Mouse (Mus musculus) kidney, postnatal 25 days (tissue): ENCODE data around the gene Ces2e.
"Not testable (repeated sequence)": the region's sequence is repeated elsewhere in the genome, so short reads cannot be mapped to it uniquely, and the experiment has no call there.

Experiments used
- DNase-seq, 2 experiments: peaks; one replicate each; pipeline ENCODE4 v3.0.0; 2021; ENCODE audit warnings: mixed read lengths in 2 of 2

The Ces2e gene

DNA sequence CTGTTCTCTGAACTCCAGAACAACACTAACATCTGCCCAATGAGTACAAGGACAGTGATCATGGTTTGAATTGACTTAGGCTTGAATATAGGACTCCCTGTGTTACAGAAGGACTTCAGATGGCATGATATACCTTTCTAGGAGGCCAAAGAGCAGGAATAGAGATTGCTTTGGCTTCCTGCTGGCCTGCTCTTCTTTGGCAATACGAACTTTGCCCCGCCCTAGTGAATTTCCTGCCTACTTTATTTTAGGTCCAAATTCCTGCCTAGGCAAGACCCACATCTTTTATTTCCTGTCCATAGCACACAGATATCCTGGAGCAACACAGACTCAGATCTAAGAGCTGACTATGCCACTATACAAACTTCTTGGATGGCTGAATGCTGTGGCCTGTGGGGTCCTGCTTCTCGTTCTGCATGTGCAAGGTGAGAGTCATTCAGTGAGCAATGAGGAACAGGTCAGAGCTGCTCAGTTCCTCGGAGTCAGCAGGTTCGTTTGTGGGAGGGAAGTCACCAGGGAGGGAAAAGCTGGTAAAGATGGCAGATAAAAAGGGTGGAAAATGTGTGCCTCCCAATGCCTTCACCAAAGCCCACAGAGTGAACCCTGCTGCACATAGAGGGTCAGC lies at the start of gene Ces2e:
Gene Ces2e (plus strand): TSS at position 289 of the 625 bp plus-strand sequence.
- peak; percentile 55 to 56 for DNase-seq

DNA sequence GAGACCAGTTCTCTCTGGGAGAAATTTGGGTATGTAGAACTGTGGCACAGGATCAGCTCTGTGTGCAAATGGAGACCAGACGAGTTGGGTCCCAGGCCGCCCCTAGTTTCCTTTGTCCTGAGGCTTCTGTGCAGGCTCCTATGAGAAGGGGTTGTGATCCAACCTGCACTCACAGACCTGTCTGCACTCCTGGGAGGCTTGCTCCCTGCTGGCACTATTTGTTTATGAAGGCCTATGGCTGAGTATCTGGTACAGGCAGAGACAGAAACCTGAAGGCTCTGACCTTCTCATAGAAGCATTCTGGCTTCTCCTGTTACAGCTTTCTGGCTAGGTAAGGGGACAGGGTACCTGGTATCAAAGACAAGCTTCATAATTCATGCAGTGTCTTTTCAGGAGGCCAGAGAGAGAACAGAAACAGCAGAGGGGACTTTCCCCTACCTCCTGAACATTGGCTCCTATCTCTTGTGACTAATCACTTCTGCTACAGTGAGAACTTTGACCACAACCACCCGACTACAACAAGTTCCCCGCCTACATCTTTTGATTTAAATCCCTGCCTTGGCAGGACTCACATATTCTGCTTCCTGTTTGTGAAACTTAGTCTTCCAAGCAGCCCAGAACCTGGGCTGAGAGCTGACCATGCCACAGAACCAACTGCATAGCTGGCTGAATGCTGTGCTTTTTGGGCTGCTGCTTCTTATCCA lies 39.7 kb upstream of the Ces2e start:
- not testable (repeated sequence) for DNase-seq

- no peak for DNase-seq
These were observed 24.3 kb upstream of the Ces2e start for GRCm38 (mm10) chr8:104901746-104902145.

DNA sequence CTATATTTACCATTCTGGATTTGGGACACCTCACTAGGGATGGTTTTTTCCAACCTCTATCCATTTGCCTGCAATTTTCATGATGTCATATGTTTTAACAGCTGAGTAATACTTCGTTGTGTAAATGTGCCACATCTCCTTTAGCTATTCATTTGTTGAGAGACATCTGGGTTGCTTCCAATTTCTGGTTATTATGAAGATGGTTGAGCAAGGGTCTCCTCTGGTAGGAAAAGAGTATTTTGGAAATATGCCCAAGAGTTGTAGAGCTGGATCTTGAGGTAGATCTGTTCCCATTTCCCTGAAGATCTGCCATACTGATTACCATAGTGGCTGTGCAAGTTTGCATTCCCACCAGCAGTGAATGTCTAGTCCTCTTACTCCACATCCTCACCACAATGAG lies 18.9 kb upstream of the Ces2e start:
- DNase-seq, result no peak

DNA sequence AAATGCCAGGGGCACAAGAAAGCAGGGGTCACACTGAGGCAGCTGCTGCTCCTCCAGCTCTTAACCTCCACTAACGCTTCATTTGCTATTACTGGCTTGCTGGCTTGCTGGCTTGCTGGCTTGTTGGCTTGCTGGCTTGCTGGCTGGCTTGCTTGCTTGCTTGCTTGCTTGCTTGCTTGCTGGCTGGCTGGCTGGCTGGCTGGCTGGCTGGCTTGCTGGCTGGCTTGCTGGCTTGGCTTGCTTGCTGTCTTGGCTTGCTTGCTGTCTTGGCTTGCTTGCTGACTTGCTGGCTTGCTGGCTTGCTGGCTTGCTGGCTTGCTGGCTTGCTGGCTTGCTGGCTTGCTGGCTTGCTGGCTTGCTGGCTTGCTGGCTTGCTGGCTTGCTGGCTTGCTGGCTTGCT lies 17.0 kb upstream of the Ces2e start:
- peak; percentile 47 to 60 for DNase-seq

DNA sequence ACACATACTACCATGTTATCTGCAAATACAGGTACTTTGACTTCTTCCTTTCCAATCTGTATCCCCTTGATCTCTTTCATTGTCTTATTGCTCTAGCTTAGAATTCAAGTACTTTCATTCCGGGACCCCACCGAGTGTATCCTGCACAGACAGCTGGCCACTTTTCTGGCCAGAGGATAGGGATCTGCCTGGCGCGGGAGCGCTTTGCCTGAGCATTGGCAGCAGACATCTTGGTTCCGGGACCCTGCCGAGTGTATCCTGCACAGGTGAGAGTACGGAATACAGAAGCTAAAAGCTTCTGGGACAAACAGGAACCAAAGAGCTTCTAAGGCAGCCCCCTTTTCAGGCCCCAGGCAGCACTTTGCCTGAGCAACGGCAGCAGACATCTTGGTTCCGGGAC lies 16.4 kb upstream of the Ces2e start:
- not testable (repeated sequence) for DNase-seq

DNA sequence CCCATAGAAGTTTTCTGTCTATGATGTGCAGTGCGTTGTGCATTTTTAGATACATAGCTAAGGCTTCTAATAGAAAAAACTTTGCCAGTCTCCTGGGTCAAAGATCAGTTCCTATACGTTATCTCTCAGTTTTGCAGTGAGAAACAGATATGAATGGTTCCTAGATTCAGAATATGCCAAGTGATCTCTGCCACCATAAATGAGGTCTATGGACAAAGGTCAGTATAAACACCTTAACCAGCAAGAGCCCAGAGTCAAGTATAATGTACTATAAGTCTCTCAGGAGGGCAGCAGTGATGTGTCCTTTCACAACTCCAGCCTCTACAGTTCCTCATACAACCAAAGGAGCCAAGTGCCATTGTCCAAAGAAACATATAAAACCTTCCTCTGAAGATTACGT lies 1.2 kb downstream of the Ces2e start:
- DNase-seq, result no peak

GRCm38 (mm10) chr8:104944665-104945064 lies 18.6 kb downstream of the Ces2e start:
- no peak for DNase-seq

- no peak for DNase-seq
These were observed 21.0 kb downstream of the Ces2e start, which contains the start of gene Ces2f for GRCm38 (mm10) chr8:104947056-104947455. Gene Ces2f (plus strand): TSS chr8:104947356.

- DNase-seq, result peak; percentile 19 to 68
These were observed 23.0 kb downstream of the Ces2e start for GRCm38 (mm10) chr8:104949031-104949430.

DNA sequence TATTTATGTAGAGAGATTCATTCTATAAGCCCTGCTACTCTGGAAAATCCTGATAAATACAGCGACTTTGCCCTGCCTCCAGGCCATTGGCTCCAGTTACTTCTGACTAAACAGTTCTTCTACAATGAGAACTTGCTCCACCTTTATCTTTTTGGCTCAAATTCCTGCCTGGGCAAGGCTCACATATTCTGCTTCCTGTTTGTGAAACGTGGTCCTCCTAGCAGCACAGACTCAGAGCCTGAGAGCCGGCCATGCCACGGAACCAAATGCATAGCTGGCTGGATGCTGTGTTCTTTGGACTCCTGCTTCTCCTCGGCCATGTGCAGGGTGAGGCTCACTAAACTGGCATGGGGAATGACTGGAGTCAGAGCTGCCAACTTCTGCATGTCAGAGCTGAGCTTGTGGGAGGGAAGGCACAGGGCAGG lies 35.5 kb downstream of the Ces2e start, which contains the start of gene Ces2g:
Gene Ces2g (plus strand): TSS at position 182 of the 425 bp plus-strand sequence.
- peak; percentile 27 to 54 for DNase-seq

- no peak for DNase-seq
These were observed 36.3 kb downstream of the Ces2e start for GRCm38 (mm10) chr8:104962229-104962901.

DNA sequence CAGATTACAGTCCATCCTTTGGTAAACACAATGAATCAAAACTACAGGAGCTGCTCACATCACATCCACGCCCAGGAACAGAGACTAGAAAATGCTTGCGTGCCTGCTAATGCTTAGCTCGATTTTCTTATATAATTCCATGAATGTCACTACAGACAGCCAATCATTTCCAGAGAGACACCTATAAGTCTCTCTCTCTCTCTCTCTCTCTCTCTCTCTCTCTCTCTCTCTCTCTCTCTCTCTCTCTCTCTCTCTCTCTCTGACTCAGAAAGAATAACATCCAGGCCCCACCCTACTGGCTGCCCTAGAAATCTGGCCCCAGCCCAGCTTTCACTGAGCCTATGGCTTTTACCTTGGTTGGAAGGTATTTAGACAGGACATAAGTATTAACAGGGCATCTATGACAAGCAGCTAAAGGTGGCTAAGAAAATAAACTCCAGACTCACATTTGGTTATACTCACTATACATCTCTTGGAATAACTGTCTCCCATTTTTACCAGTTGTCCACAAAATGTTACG lies 37.4 kb downstream of the Ces2e start:
- DNase-seq, result no peak

DNA sequence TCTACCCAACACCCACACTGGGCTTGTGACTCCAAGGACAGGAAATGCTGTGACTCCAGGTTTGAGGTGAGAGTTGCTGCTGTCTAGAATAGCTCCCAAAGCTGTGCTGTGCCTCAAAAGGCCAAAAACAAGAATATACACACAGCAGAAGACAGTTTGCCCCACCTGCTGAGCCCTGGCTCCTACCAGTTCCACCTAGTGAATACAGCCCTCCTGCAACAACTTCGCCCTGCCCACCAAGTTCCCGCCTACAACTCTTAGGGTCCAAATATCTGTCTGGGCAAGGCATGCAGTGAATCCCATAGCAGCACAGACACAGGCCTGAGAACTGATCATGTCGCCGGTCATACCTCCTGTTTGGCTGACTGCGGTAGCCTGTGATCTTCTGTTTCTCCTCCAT lies 58.1 kb downstream of the Ces2e start:
- DNase-seq, result peak; percentile 13 to 67
